13 mouse cellular contexts compared by ENCODE assay signal in the genomic region with DNA sequence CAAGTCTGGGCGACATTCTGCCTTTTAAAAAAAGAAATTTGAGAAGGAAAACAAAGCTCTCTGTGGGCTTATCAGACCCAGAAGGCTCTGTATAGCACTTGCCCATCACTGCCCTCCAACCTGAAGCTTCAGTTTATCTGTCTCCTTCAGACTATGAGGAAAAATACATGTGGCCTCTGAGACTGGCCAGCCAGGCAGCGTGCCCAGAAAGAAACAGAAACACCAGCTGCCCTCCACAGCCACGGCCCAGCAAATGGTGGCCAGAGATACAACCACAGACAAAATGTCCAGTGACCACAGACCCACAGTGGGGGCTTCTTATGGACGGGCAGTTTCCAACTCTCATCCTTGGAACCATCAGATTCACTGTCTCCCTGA. TPM values are rescaled to one million over a fixed set of nuclear protein-coding genes. Genes with fewer than 3 reads are reported as not detected.
A peak's percentile ranks its signal among the peaks of the same experiment; 100 is the strongest.
DNase-seq lines count a peak whose midpoint lies in the region; ATAC-seq and TF ChIP-seq lines count a peak whose summit lies in the region.
"Had no signal": no experiment of that assay in that cellular context is flagged by ENCODE, and none has a peak within 500 bp of the region (broad histone marks: within the 10 kb centered on the region; RNA-seq: fewer than 3 reads in every experiment).

No protein-coding gene starts in this region.

- no peak for ATAC-seq in midbrain, postnatal 0 days (ENCODE audit: low FRiP score)
- no peak for ATAC-seq in midbrain, embryonic 15.5 days (replicated peaks)
- peak; percentile 53 for ATAC-seq in liver, embryonic 11.5 days (replicated peaks; ENCODE audit: low FRiP score)
- ATAC-seq: intestine, embryonic 16.5 days had no signal

- 81% methylated on average over 4 of the region's 4 CpGs for WGBS in midbrain, postnatal 0 days
- 79% methylated on average over 4 of the region's 4 CpGs for WGBS in midbrain, embryonic 15.5 days
- WGBS in liver, embryonic 11.5 days: 34% methylated on average over 4 of the region's 4 CpGs
- 89% methylated on average over 4 of the region's 4 CpGs for WGBS in midbrain, embryonic 10.5 days

- H3K79me2 ChIP-seq in myocyte (ENCODE audit: control insufficient read depth, insufficient read depth): peaks cover 51% of the 10 kb centered on the region

- H3K4me2 ChIP-seq in midbrain, postnatal 0 days (ENCODE audit: low read depth, low read length, poor library complexity, severe bottlenecking): peak overlapping the region; percentile 92; the same call in 1 of the 2 replicates
- no peak overlapping the region for H3K4me2 ChIP-seq in midbrain, embryonic 15.5 days
- peak overlapping the region; percentile 98 for H3K4me2 ChIP-seq in liver, embryonic 11.5 days
- H3K4me2 ChIP-seq in myocyte (ENCODE audit: low read depth): peak overlapping the region; percentile 94

- H3K27me3 ChIP-seq in midbrain, postnatal 0 days (ENCODE audit: insufficient read depth, low read length): no peaks in the 10 kb centered on the region
- H3K27me3 ChIP-seq in midbrain, embryonic 15.5 days (replicated peaks): no peaks in the 10 kb centered on the region
- no peaks in the 10 kb centered on the region for H3K27me3 ChIP-seq in liver, embryonic 11.5 days (replicated peaks; ENCODE audit: control insufficient read depth, insufficient read depth, low read length)
- no peaks in the 10 kb centered on the region for H3K27me3 ChIP-seq in myocyte (ENCODE audit: control insufficient read depth, insufficient read depth, insufficient read length)
- H3K27me3 ChIP-seq in midbrain, embryonic 10.5 days (ENCODE audit: low read depth, poor library complexity, severe bottlenecking): peaks cover 20% of the 10 kb centered on the region
- H3K27me3 ChIP-seq: lung, embryonic 15.5 days had no signal

- no peak overlapping the region for H3K4me3 ChIP-seq in midbrain, postnatal 0 days (ENCODE audit: low read depth, low read length)
- H3K4me3 ChIP-seq in midbrain, embryonic 15.5 days: no peak overlapping the region
- H3K4me3 ChIP-seq in liver, embryonic 11.5 days (ENCODE audit: low read depth, low read length): peak overlapping the region; percentile 84
- peak overlapping the region; percentile 70 for H3K4me3 ChIP-seq in myocyte
- no peak overlapping the region for H3K4me3 ChIP-seq in midbrain, embryonic 10.5 days
- H3K4me3 ChIP-seq: gastrocnemius, adult 2 months; heart, embryonic 10.5 days; lung, embryonic 15.5 days had no signal

- H3K9me3 ChIP-seq in midbrain, postnatal 0 days (ENCODE audit: low read length): no peaks in the 10 kb centered on the region
- no peaks in the 10 kb centered on the region for H3K9me3 ChIP-seq in midbrain, embryonic 15.5 days
- H3K9me3 ChIP-seq in liver, embryonic 11.5 days (ENCODE audit: control insufficient read depth, low read length): no peaks in the 10 kb centered on the region
- H3K9me3 ChIP-seq in midbrain, embryonic 10.5 days (replicated peaks): no peaks in the 10 kb centered on the region
- H3K9me3 ChIP-seq: forebrain, embryonic 10.5 days; heart, embryonic 10.5 days; lung, embryonic 15.5 days had no signal

- no peak overlapping the region for H3K9ac ChIP-seq in midbrain, postnatal 0 days (replicated peaks; ENCODE audit: low read length, poor library complexity, severe bottlenecking)
- H3K9ac ChIP-seq in midbrain, embryonic 15.5 days: no peak overlapping the region
- H3K9ac ChIP-seq in liver, embryonic 11.5 days (ENCODE audit: low read depth, low read length): peak overlapping the region; percentile 74
- H3K9ac ChIP-seq: lung, embryonic 15.5 days had no signal

- H3K27ac ChIP-seq in midbrain, postnatal 0 days (ENCODE audit: low read depth, low read length): no peak overlapping the region
- no peak overlapping the region for H3K27ac ChIP-seq in midbrain, embryonic 15.5 days
- H3K27ac ChIP-seq in liver, embryonic 11.5 days (ENCODE audit: low read depth, low read length): peak overlapping the region; percentile 81
- no peak overlapping the region for H3K27ac ChIP-seq in midbrain, embryonic 10.5 days (replicated peaks)
- H3K27ac ChIP-seq: forebrain, embryonic 10.5 days; gastrocnemius, adult 2 months; heart, embryonic 10.5 days; lung, embryonic 15.5 days had no signal

- no peaks in the 10 kb centered on the region for H3K36me3 ChIP-seq in midbrain, postnatal 0 days (ENCODE audit: insufficient read depth, low read length)
- no peaks in the 10 kb centered on the region for H3K36me3 ChIP-seq in midbrain, embryonic 15.5 days (replicated peaks)
- no peaks in the 10 kb centered on the region for H3K36me3 ChIP-seq in liver, embryonic 11.5 days (ENCODE audit: control insufficient read depth, insufficient read depth, low read length)
- H3K36me3 ChIP-seq in myocyte (ENCODE audit: control insufficient read depth, insufficient read depth): no peaks in the 10 kb centered on the region
- H3K36me3 ChIP-seq in midbrain, embryonic 10.5 days: no peaks in the 10 kb centered on the region
- H3K36me3 ChIP-seq: forebrain, embryonic 10.5 days; heart, embryonic 10.5 days; lung, embryonic 15.5 days had no signal

- TF ChIP-seq CTCF in midbrain, postnatal 0 days (IDR thresholded peaks at IDR 0.05): no peak

- no peak for TF ChIP-seq POLR2A in myocyte (IDR thresholded peaks at IDR 0.05; ENCODE audit: insufficient read length, low read depth)

- H3ac ChIP-seq in myocyte (ENCODE audit: control insufficient read depth, insufficient read length): no peak overlapping the region

- no peaks in the 10 kb centered on the region for H3K4me1 ChIP-seq in midbrain, postnatal 0 days (ENCODE audit: insufficient read depth, low read length)
- peaks cover 11% of the 10 kb centered on the region; the same call in 1 of the 2 replicates for H3K4me1 ChIP-seq in midbrain, embryonic 15.5 days
- peaks cover 47% of the 10 kb centered on the region for H3K4me1 ChIP-seq in liver, embryonic 11.5 days (replicated peaks; ENCODE audit: control insufficient read depth, insufficient read depth, low read length)
- peaks cover 19% of the 10 kb centered on the region for H3K4me1 ChIP-seq in midbrain, embryonic 10.5 days

- DNase-seq in midbrain, postnatal 0 days (ENCODE audit: low spot score): no peak
- peak; percentile 18 for DNase-seq in Muller cell, postnatal 12 days (ENCODE audit: inconsistent ontology term)
- no peak for DNase-seq in liver, embryonic 11.5 days (ENCODE audit: low spot score)
- no peak for DNase-seq in right cerebral cortex, postnatal 10 days (ENCODE audit: low spot score in 2 of 2)
- no peak for DNase-seq in layer of hippocampus, adult 9-10 months (ENCODE audit: low spot score)
- no peak for DNase-seq in midbrain, embryonic 10.5 days (ENCODE audit: low spot score)
- DNase-seq: gastrocnemius, adult 2 months had no signal

TF ChIP-seq in myocyte, 11 proteins besides CTCF, POLR2A, EP300 and RAD21:
- no peak for TF ChIP-seq USF1 (IDR thresholded peaks at IDR 0.05; ENCODE audit: low read depth)
- no peak for TF ChIP-seq REST (IDR thresholded peaks at IDR 0.05; ENCODE audit: insufficient read depth, insufficient read length)
- TF ChIP-seq TCF12 (IDR thresholded peaks at IDR 0.05; ENCODE audit: insufficient read depth, poor library complexity, severe bottlenecking): peak; percentile 68
- TF ChIP-seq MYOD1 (IDR thresholded peaks at IDR 0.05; ENCODE audit: control insufficient read depth in 1 of 3, insufficient read length in 2 of 3, low read depth in 2 of 3): peak in 2 of 3 experiments; percentile 75 to 84
- no peak for TF ChIP-seq E2F4 (IDR thresholded peaks at IDR 0.05; ENCODE audit: insufficient read depth)
- no peak for TF ChIP-seq POLR2AphosphoS2 (IDR thresholded peaks at IDR 0.05; ENCODE audit: insufficient read length, low read depth)
- TF ChIP-seq CEBPB (IDR thresholded peaks at IDR 0.05; ENCODE audit: insufficient read depth, poor library complexity, severe bottlenecking): no peak
- peak; percentile 69 to 94 (median 82) for TF ChIP-seq MYOG (IDR thresholded peaks at IDR 0.05; ENCODE audit: control insufficient read depth in 1 of 3, insufficient read depth in 1 of 3, insufficient read length in 2 of 3, low read depth in 2 of 3)
- no peak for TF ChIP-seq SRF (IDR thresholded peaks at IDR 0.05; ENCODE audit: control insufficient read depth, insufficient read length, low read depth)
- peak; percentile 40 for TF ChIP-seq TCF3 (IDR thresholded peaks at IDR 0.05; ENCODE audit: insufficient read length, low read depth)
- TF ChIP-seq MAX (IDR thresholded peaks at IDR 0.05; ENCODE audit: low read depth): no peak

RNA-seq across cellular contexts. Expression of a gene that starts 2.1 kb away (rescaled TPM):
- 36.3 and 40.0 TPM in 2 replicates for total RNA-seq in midbrain, postnatal 0 days (2014; rRNA removed)
- polyA plus RNA-seq in midbrain, postnatal 0 days (2015; fragmentation: Nextera tagmentation; extraction: Ambion mirVana): 55.6 and 58.7 TPM in 2 replicates
- polyA plus RNA-seq in midbrain, embryonic 15.5 days (2015; fragmentation: Nextera tagmentation; extraction: Ambion mirVana): 46.9 and 48.4 TPM in 2 replicates
- polyA plus RNA-seq in liver, embryonic 11.5 days (2014; fragmentation: Nextera tagmentation; extraction: Ambion mirVana): 48.2 and 51.5 TPM in 2 replicates
- polyA plus RNA-seq in myocyte (2012; fragmentation: generic; extraction: Trizol): 34.3 TPM
- 15.4 and 16.6 TPM in 2 replicates for polyA plus RNA-seq in midbrain, embryonic 10.5 days (2016; fragmentation: Nextera tagmentation; extraction: Ambion mirVana)

Comparison
In these comparisons a context has a peak if more than half of its experiments do, and no peak if none do; other contexts are left out.
1. H3K4me3 ChIP-seq: peak in liver, embryonic 11.5 days (single experiment) and myocyte (single experiment); none in midbrain, postnatal 0 days (single experiment), midbrain, embryonic 15.5 days (single experiment) and midbrain, embryonic 10.5 days (single experiment).